ENCODE assay signal across 27 mouse cellular contexts in the genomic region with DNA sequence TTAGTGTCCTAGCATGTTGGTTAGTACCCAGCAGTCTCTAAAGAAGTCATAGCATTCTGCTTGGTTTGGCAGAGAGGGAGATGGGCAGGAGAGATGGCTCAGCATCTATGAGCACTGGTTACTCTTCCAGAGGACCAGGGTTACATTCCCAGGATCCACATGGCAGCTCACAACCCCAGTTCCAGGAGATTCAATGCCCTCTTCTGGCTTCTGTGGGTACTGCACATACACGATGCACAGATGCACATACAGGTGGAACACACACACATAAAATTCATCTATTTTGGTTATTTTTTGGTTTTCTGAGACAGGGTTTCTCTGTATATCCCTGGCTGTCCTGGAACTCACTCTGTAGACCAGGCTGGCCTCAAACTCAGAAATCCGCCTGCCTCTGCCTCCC. TPM values are rescaled to one million over a fixed set of nuclear protein-coding genes. Genes with fewer than 3 reads are reported as not detected.
A peak's percentile ranks its signal among the peaks of the same experiment; 100 is the strongest.
DNase-seq lines count a peak whose midpoint lies in the region; ATAC-seq and TF ChIP-seq lines count a peak whose summit lies in the region.
"Had no signal": no experiment of that assay in that cellular context is flagged by ENCODE, and none has a peak within 500 bp of the region (broad histone marks: within the 10 kb centered on the region; RNA-seq: fewer than 3 reads in every experiment).

No protein-coding gene starts in this region.

- H3K9ac ChIP-seq in kidney, postnatal 0 days (ENCODE audit: low read depth, low read length), result no peak overlapping the region
- H3K9ac ChIP-seq: forebrain, embryonic 12.5 days; liver, embryonic 13.5 days; midbrain, embryonic 15.5 days; neural tube, embryonic 15.5 days had no signal

- no peaks in the 10 kb centered on the region for H3K4me1 ChIP-seq in kidney, postnatal 0 days (replicated peaks; ENCODE audit: insufficient read depth, low read length)
- no peaks in the 10 kb centered on the region for H3K4me1 ChIP-seq in thymus, adult 2 months (replicated peaks; ENCODE audit: control insufficient read depth, insufficient read depth, low read length)
- H3K4me1 ChIP-seq: embryonic facial prominence, embryonic 10.5 days; forebrain, embryonic 12.5 days; liver, embryonic 13.5 days; midbrain, embryonic 15.5 days had no signal

- no peak for DNase-seq in kidney, postnatal 0 days (ENCODE audit: low spot score)
- DNase-seq in kidney, adult 8-10 months, result no peak
- DNase-seq in thymus, adult 2 months, result no peak
- DNase-seq in thymus, postnatal 10 days (ENCODE audit: low spot score in 2 of 2), result no peak
- DNase-seq in R1 (ENCODE audit: low read depth, low spot score), result peak; percentile 80
- DNase-seq in right cerebral cortex, adult 18-20 months, result no peak
- DNase-seq in cerebellum, postnatal 25 days, result no peak
- no peak for DNase-seq in kidney, postnatal 25 days
- DNase-seq: adrenal gland, postnatal 14 days; cerebellum, adult 11 months; gastrocnemius, postnatal 14 days; heart, adult 2 months; heart, postnatal 36 days; kidney, adult 2 months; kidney, postnatal 36 days; layer of hippocampus, adult 9-11 months; liver, embryonic 13.5 days; lung, postnatal 10 days; right cerebral cortex, postnatal 25 days; thymus, postnatal 14 days had no signal

- no peaks in the 10 kb centered on the region for H3K9me3 ChIP-seq in kidney, postnatal 0 days (replicated peaks; ENCODE audit: low read length)
- H3K9me3 ChIP-seq: forebrain, embryonic 12.5 days; liver, embryonic 13.5 days; midbrain, embryonic 15.5 days; neural tube, embryonic 15.5 days had no signal

- TF ChIP-seq CTCF in kidney, postnatal 0 days (IDR thresholded peaks at IDR 0.05; ENCODE audit: low read depth), result peak; percentile 13; the same call in 1 of the 2 replicates
- TF ChIP-seq CTCF in thymus, adult 2 months (IDR thresholded peaks at IDR 0.05; ENCODE audit: borderline replicate concordance, control insufficient read depth, extremely low read depth, insufficient read depth, low read length, poor library complexity), result peak; percentile 26; the same call in 1 of the 2 replicates

- ATAC-seq in kidney, postnatal 0 days (replicated peaks; ENCODE audit: low FRiP score, low read depth), result no peak
- ATAC-seq: activated CD4-positive, CD25-positive, alpha-beta regulatory T cell, adult 4 months; hindbrain, embryonic 16.5 days; midbrain, embryonic 15.5 days had no signal

- no peaks in the 10 kb centered on the region for H3K27me3 ChIP-seq in kidney, postnatal 0 days (ENCODE audit: insufficient read depth, low read length)
- no peaks in the 10 kb centered on the region for H3K27me3 ChIP-seq in thymus, adult 2 months (ENCODE audit: control insufficient read depth, insufficient read depth, low read length)
- H3K27me3 ChIP-seq: forebrain, embryonic 12.5 days; midbrain, embryonic 15.5 days; neural tube, embryonic 15.5 days had no signal

- H3K27ac ChIP-seq in kidney, postnatal 0 days, result no peak overlapping the region
- no peak overlapping the region for H3K27ac ChIP-seq in thymus, adult 2 months (ENCODE audit: control insufficient read depth, insufficient read depth, low read length)
- H3K27ac ChIP-seq: embryonic facial prominence, embryonic 10.5 days; forebrain, embryonic 12.5 days; heart, adult 2 months; liver, embryonic 13.5 days; midbrain, embryonic 15.5 days; neural tube, embryonic 15.5 days had no signal

- WGBS in kidney, postnatal 0 days, result 95% methylated on average over 2 of the region's 2 CpGs
- 98% methylated on average over 2 of the region's 2 CpGs for WGBS in thymus, adult 2 months

- no peak for TF ChIP-seq POLR2A in thymus, adult 2 months (IDR thresholded peaks at IDR 0.05; ENCODE audit: control insufficient read depth, extremely low read depth, insufficient read depth, low read length, poor library complexity)

- no peak overlapping the region for H3K4me3 ChIP-seq in kidney, postnatal 0 days (replicated peaks; ENCODE audit: low read depth, low read length)
- H3K4me3 ChIP-seq in thymus, adult 2 months (ENCODE audit: control insufficient read depth, insufficient read depth, low read length), result no peak overlapping the region
- H3K4me3 ChIP-seq: embryonic facial prominence, embryonic 10.5 days; forebrain, embryonic 12.5 days; heart, adult 2 months; liver, embryonic 13.5 days; midbrain, embryonic 15.5 days; myocyte; neural tube, embryonic 15.5 days had no signal

- no peaks in the 10 kb centered on the region for H3K36me3 ChIP-seq in kidney, postnatal 0 days (ENCODE audit: insufficient read depth, low read length)
- peaks cover 18% of the 10 kb centered on the region; the same call in 1 of the 2 replicates for H3K36me3 ChIP-seq in thymus, adult 2 months (ENCODE audit: control insufficient read depth, insufficient read depth, low read length)
- H3K36me3 ChIP-seq: embryonic facial prominence, embryonic 10.5 days; forebrain, embryonic 12.5 days; liver, embryonic 13.5 days; midbrain, embryonic 15.5 days; neural tube, embryonic 15.5 days had no signal

- H3K4me2 ChIP-seq in kidney, postnatal 0 days (ENCODE audit: low read length), result no peak overlapping the region
- H3K4me2 ChIP-seq: forebrain, embryonic 12.5 days; liver, embryonic 13.5 days; midbrain, embryonic 15.5 days; neural tube, embryonic 15.5 days had no signal

RNA-seq across cellular contexts. Expression of a gene that starts 22.1 kb away (rescaled TPM):
- polyA plus RNA-seq in kidney, postnatal 0 days (2015; fragmentation: Nextera tagmentation; extraction: Ambion mirVana), result 17.6 and 19.8 TPM in 2 replicates
- polyA plus RNA-seq in thymus, adult 2 months (2012; rRNA removed), result 25.0 and 26.2 TPM in 2 replicates

RNA-seq across cellular contexts. Expression of a gene that starts 33.6 kb away (rescaled TPM):
- polyA plus RNA-seq in kidney, postnatal 0 days (2015; fragmentation: Nextera tagmentation; extraction: Ambion mirVana), result 101 and 106 TPM in 2 replicates
- polyA plus RNA-seq in thymus, adult 2 months (2012; rRNA removed), result 52.3 and 61.2 TPM in 2 replicates
